Mouse (Mus musculus) erythroblast, embryonic 14.5 days (primary cell): ENCODE measurements around the gene Grem1. TPM values are rescaled to one million over a fixed set of nuclear protein-coding genes. Genes with fewer than 3 reads are reported as not detected.

Experiments used
- H3K27me3 ChIP-seq: 2 replicates; pipeline ENCODE4 v1.6.1; 2012; ENCODE audit warnings: inconsistent platforms; ENCODE audit not compliant: control insufficient read depth
- H3K36me3 ChIP-seq: 2 replicates; pipeline ENCODE4 v1.6.1; 2012; ENCODE audit warnings: mild to moderate bottlenecking, inconsistent platforms; ENCODE audit not compliant: control insufficient read depth
- H3K4me1 ChIP-seq: 2 replicates; pipeline ENCODE4 v1.6.1; 2012; ENCODE audit warnings: inconsistent platforms; ENCODE audit not compliant: control insufficient read depth
- H3K4me3 ChIP-seq: replicated peaks from 2 replicates; pipeline ENCODE3; 2012; ENCODE audit warnings: moderate library complexity, mild to moderate bottlenecking, inconsistent platforms
- H3K9me3 ChIP-seq: 2 replicates; pipeline ENCODE4 v1.6.1; 2012; ENCODE audit warnings: low read length, inconsistent platforms, mixed read lengths; ENCODE audit not compliant: control insufficient read depth
- GATA1 ChIP-seq: IDR thresholded peaks from 2 replicates; pipeline ENCODE4 v1.6.1; 2012; ENCODE audit warnings: low read length, inconsistent platforms, mixed read lengths
- TAL1 ChIP-seq: IDR thresholded peaks from 3 replicates; pipeline ENCODE4 v1.6.1; 2012; ENCODE audit warnings: low read length, inconsistent platforms, mixed read lengths
- polyA plus RNA-seq: library from polyadenylated mRNA; stranded (reverse); fragments of >175 nt; gene quantifications from 2 replicates; pipeline ENCODE4 v1.2.3, GENCODE M21; 2012

Gene Grem1
- polyA plus RNA-seq = not detected in 2 replicates

GRCm38 (mm10) chr2:113758311-113759161 lies at the start of gene Grem1:
Gene Grem1 (minus strand): TSS chr2:113758646.
- Histone ChIP-seq H3K4me3 (no peak within 1 kb of the TSS), H3K9me3 (no peaks in the 10 kb centered on the region), H3K4me1 (no peaks in the 10 kb centered on the region), H3K27me3 (peaks cover 31% of the 10 kb centered on the region), H3K36me3 (no peaks in the 10 kb centered on the region)
- TF ChIP-seq TAL1 (no peak), GATA1 (no peak)

- Histone ChIP-seq H3K9me3 (no peaks in the 10 kb centered on the region), H3K4me1 (no peaks in the 10 kb centered on the region), H3K36me3 (no peaks in the 10 kb centered on the region), H3K4me3 (no peak overlapping the region), H3K27me3 (no peaks in the 10 kb centered on the region)
- TF ChIP-seq GATA1 = no peak
- TF ChIP-seq TAL1 = no peak
Observed at GRCm38 (mm10) chr2:113807640-113808039, 49.2 kb upstream of the Grem1 start.

- Histone ChIP-seq H3K9me3 (no peaks in the 10 kb centered on the region), H3K36me3 (no peaks in the 10 kb centered on the region), H3K27me3 (no peaks in the 10 kb centered on the region), H3K4me3 (no peak overlapping the region), H3K4me1 (no peaks in the 10 kb centered on the region)
- TF ChIP-seq TAL1 = no peak
- no peak for TF ChIP-seq GATA1
Observed at GRCm38 (mm10) chr2:113806851-113807577, 48.6 kb upstream of the Grem1 start.

GRCm38 (mm10) chr2:113805765-113806164 lies 47.3 kb upstream of the Grem1 start:
- Histone ChIP-seq H3K9me3 (no peaks in the 10 kb centered on the region), H3K4me1 (no peaks in the 10 kb centered on the region), H3K36me3 (no peaks in the 10 kb centered on the region), H3K4me3 (no peak overlapping the region), H3K27me3 (no peaks in the 10 kb centered on the region)
- TF ChIP-seq GATA1 = no peak
- TF ChIP-seq TAL1 = no peak

GRCm38 (mm10) chr2:113803753-113804152 lies 45.3 kb upstream of the Grem1 start:
- Histone ChIP-seq H3K4me1 (no peaks in the 10 kb centered on the region), H3K36me3 (no peaks in the 10 kb centered on the region), H3K9me3 (no peaks in the 10 kb centered on the region), H3K4me3 (no peak overlapping the region), H3K27me3 (no peaks in the 10 kb centered on the region)
- TF ChIP-seq TAL1 = no peak
- no peak for TF ChIP-seq GATA1

- Histone ChIP-seq H3K4me1 (no peaks in the 10 kb centered on the region), H3K9me3 (no peaks in the 10 kb centered on the region), H3K4me3 (no peak overlapping the region), H3K27me3 (no peaks in the 10 kb centered on the region), H3K36me3 (no peaks in the 10 kb centered on the region)
- no peak for TF ChIP-seq GATA1
- TF ChIP-seq TAL1 = no peak
Observed at GRCm38 (mm10) chr2:113800846-113801245, 42.4 kb upstream of the Grem1 start.

- H3K9me3 ChIP-seq = no peaks in the 10 kb centered on the region
- TF ChIP-seq TAL1 (no peak), GATA1 (no peak)
- H3K27me3 ChIP-seq = no peaks in the 10 kb centered on the region
- no peak overlapping the region for H3K4me3 ChIP-seq
- no peaks in the 10 kb centered on the region for H3K36me3 ChIP-seq
- H3K4me1 ChIP-seq = no peaks in the 10 kb centered on the region
Observed at GRCm38 (mm10) chr2:113798605-113799004, 40.2 kb upstream of the Grem1 start.

GRCm38 (mm10) chr2:113795186-113795585 lies 36.7 kb upstream of the Grem1 start:
- Histone ChIP-seq H3K27me3 (no peaks in the 10 kb centered on the region), H3K4me1 (no peaks in the 10 kb centered on the region), H3K36me3 (no peaks in the 10 kb centered on the region), H3K9me3 (no peaks in the 10 kb centered on the region), H3K4me3 (no peak overlapping the region)
- TF ChIP-seq GATA1 (no peak), TAL1 (no peak)

- H3K9me3 ChIP-seq = no peaks in the 10 kb centered on the region
- no peak for TF ChIP-seq TAL1
- no peak for TF ChIP-seq GATA1
- no peaks in the 10 kb centered on the region for H3K4me1 ChIP-seq
- H3K27me3 ChIP-seq = no peaks in the 10 kb centered on the region
- no peak overlapping the region for H3K4me3 ChIP-seq
- H3K36me3 ChIP-seq = no peaks in the 10 kb centered on the region
Observed at GRCm38 (mm10) chr2:113793521-113793920, 35.1 kb upstream of the Grem1 start.
